Mouse (Mus musculus): ENCODE measurements at regions not wholly inside any gene's neighbourhood (a gene's known extent, or its start where the extent isn't known, plus 50 kb on each side); places are given as distances from the start of the nearest gene placed in this dataset.

- H3K4me2 ChIP-seq (ENCODE audit: low read length) = no peak overlapping the region
- no peaks in the 10 kb centered on the region for H3K9me3 ChIP-seq (replicated peaks; ENCODE audit: low read length)
- DNase-seq (ENCODE audit: low spot score) (peak; percentile 62), ATAC-seq (replicated peaks; ENCODE audit: low FRiP score, low read depth) (no peak)
- no peaks in the 10 kb centered on the region for H3K27me3 ChIP-seq (ENCODE audit: insufficient read depth, low read length)
- TF ChIP-seq CTCF (IDR thresholded peaks at IDR 0.05; ENCODE audit: low read depth) = no peak
- no peak overlapping the region for H3K27ac ChIP-seq
- no peak overlapping the region for H3K9ac ChIP-seq (ENCODE audit: low read depth, low read length)
- no peaks in the 10 kb centered on the region for H3K36me3 ChIP-seq (ENCODE audit: insufficient read depth, low read length)
- no peak overlapping the region for H3K4me3 ChIP-seq (replicated peaks; ENCODE audit: low read depth, low read length)
- H3K4me1 ChIP-seq (replicated peaks; ENCODE audit: insufficient read depth, low read length) = no peaks in the 10 kb centered on the region
- WGBS = 39% methylated on average over 2 of the region's 2 CpGs
Observed at GRCm38 (mm10) chr7:124685424-124685823, 702.8 kb downstream of the Hs3st4 start.

GRCm38 (mm10) chr7:124704163-124704824 is 721.6 kb downstream of the Hs3st4 start:
- 33% methylated on average over 6 of the region's 6 CpGs for WGBS
- ATAC-seq (replicated peaks; ENCODE audit: low FRiP score, low read depth) = no peak

GRCm38 (mm10) chr7:124707143-124707542 is 724.5 kb downstream of the Hs3st4 start:
- no peak overlapping the region for H3K4me3 ChIP-seq (replicated peaks; ENCODE audit: low read depth, low read length)
- no peaks in the 10 kb centered on the region for H3K36me3 ChIP-seq (ENCODE audit: insufficient read depth, low read length)
- WGBS = 16% methylated on average over 3 of the region's 3 CpGs
- DNase-seq (ENCODE audit: low spot score) = peak; percentile 46
- no peaks in the 10 kb centered on the region for H3K27me3 ChIP-seq (ENCODE audit: insufficient read depth, low read length)
- TF ChIP-seq CTCF (IDR thresholded peaks at IDR 0.05; ENCODE audit: low read depth) = no peak
- H3K27ac ChIP-seq = no peak overlapping the region
- H3K9me3 ChIP-seq (replicated peaks; ENCODE audit: low read length) = no peaks in the 10 kb centered on the region
- no peaks in the 10 kb centered on the region for H3K4me1 ChIP-seq (replicated peaks; ENCODE audit: insufficient read depth, low read length)
- H3K4me2 ChIP-seq (ENCODE audit: low read length) = no peak overlapping the region
- H3K9ac ChIP-seq (ENCODE audit: low read depth, low read length) = no peak overlapping the region
- ATAC-seq (replicated peaks; ENCODE audit: low FRiP score, low read depth) = no peak

More at GRCm38 (mm10) chr7:124704163-124704824, 721.6 kb downstream of the Hs3st4 start:
- Histone ChIP-seq H3K27ac (no peak overlapping the region), H3K9ac (ENCODE audit: low read depth, low read length) (no peak overlapping the region), H3K9me3 (replicated peaks; ENCODE audit: low read length) (no peaks in the 10 kb centered on the region), H3K4me1 (replicated peaks; ENCODE audit: insufficient read depth, low read length) (no peaks in the 10 kb centered on the region), H3K4me2 (ENCODE audit: low read length) (no peak overlapping the region), H3K36me3 (ENCODE audit: insufficient read depth, low read length) (no peaks in the 10 kb centered on the region), H3K4me3 (replicated peaks; ENCODE audit: low read depth, low read length) (no peak overlapping the region), H3K27me3 (ENCODE audit: insufficient read depth, low read length) (no peaks in the 10 kb centered on the region)
- DNase-seq (ENCODE audit: low spot score) = no peak
- no peak for TF ChIP-seq CTCF (IDR thresholded peaks at IDR 0.05; ENCODE audit: low read depth)

GRCm38 (mm10) chr7:124708771-124709485 is 726.3 kb downstream of the Hs3st4 start:
- Histone ChIP-seq H3K36me3 (ENCODE audit: insufficient read depth, low read length) (no peaks in the 10 kb centered on the region), H3K4me1 (replicated peaks; ENCODE audit: insufficient read depth, low read length) (no peaks in the 10 kb centered on the region), H3K4me3 (replicated peaks; ENCODE audit: low read depth, low read length) (no peak overlapping the region), H3K9ac (ENCODE audit: low read depth, low read length) (no peak overlapping the region), H3K9me3 (replicated peaks; ENCODE audit: low read length) (no peaks in the 10 kb centered on the region), H3K4me2 (ENCODE audit: low read length) (no peak overlapping the region), H3K27ac (no peak overlapping the region), H3K27me3 (ENCODE audit: insufficient read depth, low read length) (no peaks in the 10 kb centered on the region)
- ATAC-seq (replicated peaks; ENCODE audit: low FRiP score, low read depth) = no peak
- DNase-seq (ENCODE audit: low spot score) = peak; percentile 55
- 22% methylated on average over 11 of the region's 11 CpGs for whole genome bisulfite sequencing
- no peak for TF ChIP-seq CTCF (IDR thresholded peaks at IDR 0.05; ENCODE audit: low read depth)

GRCm38 (mm10) chr7:124720927-124721326 is 723.5 kb upstream of the Kdm8 start:
- H3K4me1 ChIP-seq (replicated peaks; ENCODE audit: insufficient read depth, low read length) = no peaks in the 10 kb centered on the region
- H3K27me3 ChIP-seq (ENCODE audit: insufficient read depth, low read length) = no peaks in the 10 kb centered on the region
- H3K4me3 ChIP-seq (replicated peaks; ENCODE audit: low read depth, low read length) = no peak overlapping the region
- TF ChIP-seq CTCF (IDR thresholded peaks at IDR 0.05; ENCODE audit: low read depth) = no peak
- no peak overlapping the region for H3K9ac ChIP-seq (ENCODE audit: low read depth, low read length)
- no peak for ATAC-seq (replicated peaks; ENCODE audit: low FRiP score, low read depth)
- no peaks in the 10 kb centered on the region for H3K36me3 ChIP-seq (ENCODE audit: insufficient read depth, low read length)
- WGBS = 66% methylated on average over 1 of the region's 1 CpGs
- no peak overlapping the region for H3K27ac ChIP-seq
- H3K4me2 ChIP-seq (ENCODE audit: low read length) = no peak overlapping the region
- H3K9me3 ChIP-seq (replicated peaks; ENCODE audit: low read length) = no peaks in the 10 kb centered on the region
- DNase-seq (ENCODE audit: low spot score) = no peak

- Histone ChIP-seq H3K27ac (no peak overlapping the region), H3K4me2 (ENCODE audit: low read length) (no peak overlapping the region), H3K9ac (ENCODE audit: low read depth, low read length) (no peak overlapping the region), H3K9me3 (replicated peaks; ENCODE audit: low read length) (no peaks in the 10 kb centered on the region), H3K4me1 (replicated peaks; ENCODE audit: insufficient read depth, low read length) (no peaks in the 10 kb centered on the region), H3K27me3 (ENCODE audit: insufficient read depth, low read length) (no peaks in the 10 kb centered on the region), H3K36me3 (ENCODE audit: insufficient read depth, low read length) (no peaks in the 10 kb centered on the region), H3K4me3 (replicated peaks; ENCODE audit: low read depth, low read length) (no peak overlapping the region)
- ATAC-seq (replicated peaks; ENCODE audit: low FRiP score, low read depth) (no peak), DNase-seq (ENCODE audit: low spot score) (peak; percentile 67)
- WGBS = 6% methylated on average over 2 of the region's 2 CpGs
- no peak for TF ChIP-seq CTCF (IDR thresholded peaks at IDR 0.05; ENCODE audit: low read depth)
Observed at GRCm38 (mm10) chr7:124742086-124742485, 702.4 kb upstream of the Kdm8 start.
